Mouse (Mus musculus) ES-E14 (cell line): ENCODE results near the gene Pik3cg.

Source experiments
- CHD2 ChIP-seq: IDR thresholded peaks from 2 replicates; pipeline ENCODE4 v1.6.1; 2014; ENCODE audit warnings: mild to moderate bottlenecking, low read depth, low read length, inconsistent platforms
- HCFC1 ChIP-seq: IDR thresholded peaks from 2 replicates; pipeline ENCODE4 v1.6.1; 2012; ENCODE audit warnings: low read length, inconsistent platforms, borderline replicate concordance; ENCODE audit not compliant: insufficient read depth
- ZC3H11A ChIP-seq: IDR thresholded peaks from 2 replicates; pipeline ENCODE4 v1.6.1; 2012; ENCODE audit warnings: low read depth, mild to moderate bottlenecking, inconsistent platforms, low read length, borderline replicate concordance
- ZNF384 ChIP-seq: IDR thresholded peaks from 2 replicates; pipeline ENCODE4 v1.6.1; 2012; ENCODE audit warnings: low read depth, low read length, inconsistent platforms

DNA sequence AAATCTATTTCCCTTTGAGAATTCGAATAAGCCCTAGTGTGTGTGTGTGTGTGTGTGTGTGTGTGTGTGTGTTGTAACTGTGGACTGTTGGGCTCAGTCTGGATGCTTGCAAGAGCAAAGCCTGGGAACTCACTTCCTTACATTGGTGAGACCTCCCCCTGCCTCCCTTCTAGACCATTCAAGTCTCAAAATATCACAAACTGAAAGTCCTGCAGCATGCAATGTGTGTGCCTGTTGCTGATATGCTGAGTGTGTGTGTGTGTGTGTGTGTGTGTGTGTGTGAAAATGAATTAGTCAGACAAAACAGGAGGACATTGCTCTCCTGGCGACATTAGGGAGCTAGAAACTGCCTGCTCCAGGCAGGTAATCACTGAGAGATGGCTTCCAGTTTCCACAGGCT, 492 bp upstream of the Pik3cg start:
- no peak for TF ChIP-seq ZC3H11A
- TF ChIP-seq CHD2, result no peak
- TF ChIP-seq HCFC1, result no peak
- no peak for TF ChIP-seq ZNF384
